Mouse (Mus musculus) lung, postnatal 25 days (tissue): Measurements from ENCODE around the gene Pdzd2.

Source experiments
- DNase-seq: peaks from one replicate; pipeline ENCODE4 v3.0.0; 2022; ENCODE audit warnings: low spot score

The Pdzd2 gene

DNA sequence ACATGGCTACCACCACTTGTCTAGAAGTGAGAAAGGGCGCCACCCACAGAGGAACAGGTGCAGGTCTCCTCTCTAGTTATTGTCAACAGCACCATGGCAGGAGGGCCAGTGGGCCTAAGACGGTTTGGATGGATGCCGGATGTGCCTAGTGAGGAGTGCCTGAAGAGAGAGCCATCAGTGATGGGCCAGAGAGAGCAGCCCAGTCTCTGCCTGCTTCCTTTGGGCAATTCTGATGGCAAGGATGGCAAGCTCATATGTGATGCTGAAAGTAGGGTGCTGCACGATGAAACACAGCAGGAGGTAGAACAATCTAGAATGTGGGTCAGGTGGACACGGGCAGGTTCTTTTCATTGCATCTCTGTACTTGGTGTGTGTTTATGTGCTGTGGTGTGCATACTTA lies 117.0 kb downstream of the Pdzd2 start:
- DNase-seq: no peak

DNA sequence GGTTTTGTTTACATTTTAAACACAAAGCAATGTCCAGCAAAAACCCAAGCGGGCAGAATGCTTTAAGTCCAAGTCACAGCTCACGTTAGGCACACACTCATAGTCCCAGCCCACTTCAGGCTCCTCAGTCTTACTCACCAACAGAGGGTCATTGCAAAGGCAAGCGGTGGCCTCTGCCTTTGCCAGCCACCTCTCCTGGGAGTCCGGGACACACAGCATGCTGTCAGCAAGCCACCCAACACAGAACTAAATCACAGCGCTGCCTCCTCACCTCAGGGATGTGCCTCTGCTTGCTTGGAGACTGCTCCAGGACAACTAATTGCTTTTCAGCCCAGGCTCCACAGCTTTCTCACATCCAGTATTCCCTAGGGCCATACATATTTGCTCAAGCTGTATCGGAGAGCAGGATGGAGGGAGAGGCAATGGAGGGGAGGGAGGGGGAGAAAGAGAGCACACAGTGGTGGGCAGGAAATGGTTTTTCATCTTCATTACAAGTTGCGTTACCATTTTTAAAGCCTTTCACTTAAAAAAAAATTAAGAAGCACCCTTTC lies 117.6 kb downstream of the Pdzd2 start:
- no peak for DNase-seq

DNA sequence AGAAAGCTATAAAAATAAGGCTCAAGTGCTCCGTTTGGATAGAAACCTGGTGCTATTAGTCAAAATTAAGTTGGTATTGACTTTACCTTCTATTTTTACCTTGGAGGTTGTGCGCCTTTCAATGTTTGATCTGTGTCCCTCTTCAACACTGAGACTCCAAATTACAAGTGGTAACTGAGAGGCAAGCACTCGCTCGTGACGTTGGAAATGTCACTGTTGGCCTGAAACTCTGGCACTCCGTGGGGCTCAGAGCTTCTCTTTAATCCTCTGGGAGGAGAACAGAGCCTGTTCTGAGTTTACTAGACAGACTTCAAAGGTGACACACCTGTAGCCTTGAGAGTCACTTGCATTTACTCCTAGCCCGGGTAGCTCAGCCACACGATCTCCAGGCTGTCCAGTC lies 120.5 kb downstream of the Pdzd2 start:
- DNase-seq: no peak

DNA sequence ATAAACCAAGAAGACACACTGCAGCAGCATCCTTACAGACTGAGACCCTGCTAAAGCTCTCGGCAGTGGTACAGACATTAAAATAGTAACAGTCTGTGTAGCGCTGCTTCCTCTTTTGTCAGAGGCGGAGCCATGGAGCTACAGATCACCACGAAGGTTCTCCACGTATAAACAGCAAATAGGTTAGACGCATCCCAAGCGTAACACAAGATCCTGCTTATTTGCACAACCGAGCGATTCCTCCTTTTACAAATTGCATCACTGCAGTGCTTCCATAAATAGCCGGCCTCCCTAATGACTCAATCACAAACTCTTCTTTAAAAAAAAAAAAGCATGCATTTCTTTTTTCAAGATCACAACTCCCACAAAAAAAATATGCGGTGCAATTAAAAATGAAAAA lies 122.1 kb downstream of the Pdzd2 start:
- DNase-seq: no peak

DNA sequence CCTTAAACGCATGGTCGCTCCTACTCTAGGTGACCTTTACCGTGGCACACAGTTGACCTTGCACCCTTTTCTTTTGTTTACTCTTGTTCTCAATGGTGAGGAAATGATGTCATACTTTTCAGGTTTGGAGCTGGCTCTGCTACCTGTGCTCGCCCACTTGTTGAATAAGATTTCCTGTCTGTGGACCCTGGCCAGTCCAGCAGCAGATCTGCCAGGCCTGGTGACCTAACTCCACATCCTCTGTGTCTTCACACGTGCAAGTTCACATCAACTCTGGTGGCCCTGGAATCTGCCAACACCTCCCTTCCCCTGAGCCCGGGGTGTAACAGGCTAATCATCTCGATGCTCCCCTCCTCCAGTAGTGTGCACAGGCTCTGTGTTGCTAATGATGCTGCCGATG lies 122.5 kb downstream of the Pdzd2 start:
- no peak for DNase-seq

DNA sequence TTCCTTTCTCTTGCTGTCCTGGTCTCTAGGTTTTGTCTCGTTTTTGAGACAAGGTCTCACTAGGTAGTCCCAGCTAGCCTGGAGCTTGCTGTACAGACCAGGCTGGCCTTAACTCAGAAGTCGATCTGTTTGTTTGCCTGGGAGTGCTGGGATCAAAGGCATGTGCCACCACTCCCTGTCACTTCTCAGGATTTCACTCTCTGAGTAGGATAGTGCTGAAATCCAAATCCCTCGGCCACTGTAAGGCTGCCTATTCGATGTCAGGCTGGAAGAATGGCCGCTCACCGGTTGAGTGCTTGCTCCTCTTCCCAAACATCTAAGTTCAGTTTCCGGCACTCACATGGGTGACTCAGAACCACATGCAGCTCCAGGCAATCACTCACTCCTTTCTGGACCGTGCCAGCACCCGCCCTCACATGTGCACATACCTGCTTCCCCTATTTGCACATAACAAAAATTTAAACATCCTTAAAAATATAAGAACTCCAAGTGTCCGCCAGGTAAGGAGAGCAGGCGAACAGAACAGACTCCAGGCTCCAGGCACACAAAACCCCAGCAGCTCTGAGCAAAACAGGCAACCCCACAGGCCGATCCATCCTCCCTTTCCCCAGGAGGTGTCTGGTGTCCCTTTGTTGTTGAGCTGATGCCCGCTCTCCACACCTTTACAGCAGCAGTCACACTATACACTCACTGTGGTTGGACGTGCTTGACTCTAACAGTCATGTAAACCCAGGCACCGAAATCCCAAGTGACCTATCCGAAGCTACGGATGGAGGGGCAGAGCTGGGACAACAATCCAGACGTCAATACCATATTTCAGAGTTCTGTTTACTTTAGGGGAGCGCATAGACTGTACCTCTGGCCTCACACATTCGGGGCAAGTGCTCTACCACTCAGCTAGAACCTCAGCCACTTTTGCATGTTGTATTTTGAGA lies 124.5 kb downstream of the Pdzd2 start:
- no peak for DNase-seq

DNA sequence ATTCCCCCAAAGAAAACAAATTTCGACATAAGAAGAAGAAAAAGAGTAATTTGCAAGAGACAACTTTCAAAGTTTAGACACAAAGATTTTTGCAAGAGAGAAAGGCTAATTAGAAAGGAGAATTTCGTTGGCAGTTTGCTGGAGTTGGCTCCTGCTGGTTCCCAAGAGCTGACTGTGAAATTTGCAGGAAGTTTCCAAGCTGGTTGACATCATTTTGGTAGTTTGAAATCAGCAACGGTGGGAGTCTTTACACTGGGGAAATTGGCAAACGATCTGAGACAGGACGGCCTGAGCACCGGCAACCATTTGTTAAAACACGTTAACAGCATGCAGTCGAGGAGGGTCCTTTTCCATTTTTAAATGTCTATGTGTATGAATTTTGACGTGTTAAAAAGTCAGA lies 125.7 kb downstream of the Pdzd2 start:
- no peak for DNase-seq

DNA sequence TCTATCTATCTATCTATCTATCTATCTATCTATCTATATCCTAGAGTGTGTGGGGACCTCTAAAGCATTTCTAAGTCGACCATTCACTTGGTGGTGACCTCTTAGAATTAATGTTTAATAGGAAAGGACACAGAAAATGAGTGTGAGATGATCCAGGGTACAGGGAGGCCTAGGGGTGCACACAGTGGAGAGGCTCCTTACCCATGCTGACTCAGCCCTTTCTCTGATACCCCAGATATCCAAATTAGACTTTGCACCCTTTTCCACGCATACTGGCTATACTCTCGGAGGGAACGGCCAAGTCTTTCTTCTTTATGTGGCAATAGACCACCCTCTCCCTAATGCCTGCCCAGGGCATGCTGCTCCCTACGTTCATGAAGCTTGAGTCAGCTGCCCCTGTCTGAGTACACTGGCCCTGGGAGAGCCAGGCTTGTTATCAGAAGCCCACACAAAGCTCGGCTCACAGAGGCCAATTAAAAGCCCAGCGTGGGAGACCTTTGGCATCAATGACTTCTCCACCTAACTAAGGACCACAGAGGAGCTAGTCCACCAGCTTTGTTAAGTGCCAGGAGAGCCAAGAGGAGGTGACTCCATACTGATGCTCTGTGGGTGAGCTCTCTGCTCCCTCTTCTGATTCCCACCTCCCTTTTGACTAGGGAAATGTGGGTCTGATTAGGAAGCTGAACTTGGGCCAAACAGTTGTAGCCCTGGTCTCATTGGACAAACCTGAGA lies 126.6 kb downstream of the Pdzd2 start:
- no peak for DNase-seq

DNA sequence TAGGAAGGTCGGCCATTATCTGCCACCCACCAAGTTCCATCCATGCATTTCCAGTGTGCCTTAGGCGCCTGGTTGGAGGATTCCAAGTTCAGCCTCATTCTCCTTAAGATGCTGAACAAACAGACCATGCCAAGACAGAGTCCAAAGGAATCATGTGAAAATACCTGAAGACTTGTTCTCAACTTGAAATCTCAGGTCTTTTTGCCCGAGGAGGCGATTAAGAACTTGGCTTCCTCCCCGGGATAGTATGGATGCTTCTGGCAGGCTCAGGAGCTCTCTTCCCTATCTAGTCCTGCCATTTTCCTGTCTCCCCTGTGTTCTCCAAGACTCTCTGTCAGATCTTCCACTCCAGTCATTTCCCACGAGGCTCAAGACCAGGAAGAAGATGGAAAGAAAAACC lies 131.6 kb downstream of the Pdzd2 start:
- no peak for DNase-seq

DNA sequence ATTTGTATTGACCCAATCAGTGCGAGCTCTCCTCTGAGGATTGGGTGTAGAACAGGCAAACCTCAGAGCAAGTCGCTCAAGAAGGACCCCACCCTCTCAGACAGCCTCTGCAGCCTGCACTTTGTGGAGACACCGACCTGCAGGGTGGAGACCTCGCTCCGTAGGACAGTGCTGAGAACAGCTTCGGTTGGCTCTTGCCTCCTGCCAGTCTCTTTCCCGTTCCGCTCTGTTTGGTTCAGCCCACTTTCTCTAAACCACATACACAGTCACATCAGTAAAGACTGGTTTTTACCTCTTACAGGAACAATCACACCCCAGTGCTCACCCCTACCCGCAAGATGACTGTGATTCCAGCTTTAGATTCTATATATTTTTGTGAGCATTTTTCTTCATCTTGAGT lies 133.4 kb downstream of the Pdzd2 start:
- no peak for DNase-seq

DNA sequence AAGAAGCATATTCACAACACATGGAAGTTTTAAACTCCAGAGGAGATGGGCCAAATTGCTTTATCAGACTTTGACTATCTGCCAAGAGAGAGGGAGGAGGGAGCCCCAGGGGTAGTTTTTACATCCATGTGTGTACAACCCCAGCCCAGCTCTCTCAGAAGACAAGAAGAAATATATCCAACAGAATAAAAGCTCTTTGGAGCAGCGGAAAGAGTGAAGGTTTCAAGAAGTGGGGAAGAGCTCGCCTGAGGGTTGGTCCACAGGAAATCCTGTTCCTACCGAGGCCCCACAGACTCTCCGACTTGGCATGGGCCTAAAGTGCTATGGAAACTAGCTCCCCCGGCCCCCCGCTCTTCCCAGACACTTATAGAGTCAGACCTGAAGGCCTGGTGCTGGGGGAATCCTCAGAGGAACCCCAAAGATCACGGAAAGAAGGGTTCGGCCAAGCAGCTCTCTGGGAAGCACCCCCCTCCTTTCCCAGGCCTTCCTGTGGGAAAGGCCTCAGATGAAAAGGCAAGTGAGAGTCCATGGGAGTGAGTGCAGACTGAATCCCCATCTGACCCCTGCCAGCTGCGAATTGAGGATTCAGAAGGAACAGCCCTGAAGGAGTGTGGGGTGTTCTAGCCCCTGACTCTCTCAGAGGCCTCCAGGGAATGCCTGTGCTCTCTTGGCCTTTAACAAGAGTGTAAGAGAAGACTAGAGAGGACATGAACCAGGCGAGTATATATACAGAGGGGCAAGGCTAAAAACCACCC lies 134.3 kb downstream of the Pdzd2 start:
- no peak for DNase-seq

DNA sequence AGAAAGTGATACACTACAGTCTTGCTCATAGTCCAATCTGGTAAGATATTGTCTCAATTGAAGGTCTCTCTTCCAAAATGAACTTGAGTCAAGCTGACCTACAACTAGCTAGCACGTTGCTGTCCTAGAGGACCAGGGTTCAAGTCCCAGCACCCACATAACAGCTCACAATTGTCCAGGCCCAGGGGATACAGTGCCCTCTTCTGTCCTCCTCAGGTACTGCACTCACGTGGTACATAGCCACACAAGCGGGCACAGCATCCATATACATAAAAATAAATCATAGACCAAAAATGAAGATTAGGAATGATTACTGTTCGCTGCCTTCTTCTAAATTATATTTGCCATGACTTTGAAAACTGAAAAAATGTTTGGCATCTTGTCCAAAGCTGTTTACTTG lies 136.1 kb downstream of the Pdzd2 start:
- no peak for DNase-seq

DNA sequence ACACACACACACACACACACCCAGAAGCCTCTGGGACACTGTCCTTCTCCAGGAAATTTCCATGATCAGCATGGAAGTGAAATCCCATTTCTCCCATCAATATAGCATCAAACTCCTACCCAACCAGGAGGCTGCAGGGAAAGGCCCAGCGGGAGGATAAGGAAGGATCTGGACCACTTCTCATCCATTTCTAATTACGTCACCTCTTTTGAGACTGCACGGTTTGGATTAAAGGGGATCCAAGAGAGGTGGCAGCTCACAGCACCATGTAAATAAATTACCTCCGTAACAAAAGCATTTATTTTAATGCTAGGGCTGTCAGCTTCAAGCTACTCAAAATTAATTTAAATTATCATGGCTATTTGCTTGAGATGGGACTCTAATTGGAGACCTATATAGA lies 146.6 kb downstream of the Pdzd2 start:
- DNase-seq: no peak

DNA sequence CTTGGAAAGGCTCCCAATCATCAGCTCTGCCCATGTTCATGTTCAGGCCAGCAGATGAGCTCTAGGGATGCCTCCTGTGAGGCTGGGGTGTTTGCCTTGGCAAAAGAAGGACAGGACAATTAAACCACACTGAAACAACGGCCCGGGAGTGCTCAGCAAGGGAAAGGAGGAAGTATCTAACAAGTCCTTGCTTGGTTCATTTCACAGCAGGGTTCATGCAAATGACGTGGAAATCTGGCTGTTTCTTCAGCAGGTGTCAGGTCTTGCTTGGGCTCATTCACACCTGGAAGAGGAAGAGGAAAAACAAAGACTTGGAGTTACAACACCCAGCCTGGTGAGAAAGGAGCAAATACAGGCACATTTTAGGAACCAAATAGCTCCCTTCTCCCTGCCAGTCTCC lies 147.1 kb downstream of the Pdzd2 start:
- DNase-seq: no peak

DNA sequence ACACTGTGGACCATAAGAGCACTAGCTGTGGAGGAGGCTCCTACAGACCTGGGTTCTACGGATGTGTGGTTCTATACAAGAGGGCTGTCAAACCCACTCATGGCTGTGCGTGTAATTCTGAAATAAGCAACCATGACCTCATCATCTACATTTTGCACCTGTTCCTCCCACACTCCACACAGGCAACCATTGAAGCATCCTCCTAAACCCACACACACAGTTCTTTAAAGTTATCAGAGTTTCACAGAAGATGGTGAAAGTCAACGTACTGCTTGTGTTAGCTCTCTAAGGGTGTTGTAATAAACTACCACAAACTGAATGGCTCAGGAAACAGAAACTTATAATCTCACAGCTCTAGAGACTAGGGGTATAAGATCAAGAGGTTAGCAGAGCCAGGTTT lies 151.1 kb downstream of the Pdzd2 start:
- DNase-seq: no peak

DNA sequence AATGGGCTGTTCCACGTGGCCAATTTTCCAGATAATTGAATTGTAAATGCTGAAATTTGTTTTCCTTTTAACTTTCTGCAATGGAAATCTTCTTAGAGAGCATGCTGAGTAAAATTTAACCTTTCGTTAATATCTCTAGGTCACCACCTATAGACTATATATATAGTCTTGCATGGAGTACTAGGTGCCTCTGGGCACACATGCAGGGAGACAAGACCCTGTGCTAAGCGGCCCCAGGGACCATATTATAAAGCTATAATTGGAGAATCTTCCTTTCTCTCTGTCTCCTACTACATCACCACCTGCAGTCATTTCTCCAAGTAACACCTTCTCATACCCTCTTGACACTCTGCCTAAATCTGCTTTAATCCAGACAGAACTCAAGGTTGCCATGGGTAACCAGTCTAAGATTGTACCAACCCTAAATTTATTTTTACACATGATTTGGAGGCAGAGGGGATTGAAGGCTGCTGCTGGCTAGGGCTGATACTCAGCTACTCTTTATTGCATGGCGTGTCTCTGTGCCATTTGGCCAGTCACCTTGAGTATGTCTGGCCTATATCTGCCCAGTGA lies 152.8 kb downstream of the Pdzd2 start:
- DNase-seq: no peak

DNA sequence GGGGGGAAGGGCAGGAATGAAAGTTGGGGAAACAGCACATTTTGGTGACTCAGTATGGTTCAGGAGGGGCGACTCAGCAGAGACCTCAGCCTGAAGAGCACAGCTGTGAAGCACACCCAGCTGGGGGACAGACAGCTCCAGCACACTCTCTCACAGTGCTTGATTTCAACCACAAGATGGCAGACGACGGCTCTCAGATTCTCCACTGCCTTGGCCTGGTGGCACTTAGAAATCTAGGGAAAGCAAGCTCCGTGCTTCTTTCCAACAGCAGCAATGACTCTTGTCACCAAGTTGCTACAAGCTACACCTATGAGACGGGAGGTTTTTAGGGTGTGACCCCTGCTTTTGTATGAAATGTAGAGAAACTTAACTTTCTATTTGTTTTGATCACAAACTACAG lies 153.6 kb downstream of the Pdzd2 start:
- DNase-seq: peak; percentile 66

DNA sequence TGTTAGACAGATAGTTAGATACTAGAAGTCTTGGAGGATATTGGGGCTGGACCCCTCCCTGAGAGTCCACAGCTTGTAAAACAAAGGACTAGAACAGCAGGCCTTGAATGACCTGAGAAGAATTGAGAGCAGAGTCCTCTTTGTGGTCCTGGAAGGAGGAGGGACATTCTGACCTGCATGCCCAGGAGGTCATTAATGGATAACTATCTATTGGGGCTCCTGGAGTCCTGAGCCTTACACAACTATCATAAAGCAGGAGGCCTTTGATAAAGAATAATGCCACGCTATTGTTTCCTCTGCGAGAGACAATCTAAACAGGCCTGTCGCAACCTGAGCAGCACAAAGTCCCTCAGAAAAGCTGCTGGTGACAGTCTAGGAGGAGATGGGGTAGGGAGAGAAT lies 156.7 kb downstream of the Pdzd2 start:
- no peak for DNase-seq

DNA sequence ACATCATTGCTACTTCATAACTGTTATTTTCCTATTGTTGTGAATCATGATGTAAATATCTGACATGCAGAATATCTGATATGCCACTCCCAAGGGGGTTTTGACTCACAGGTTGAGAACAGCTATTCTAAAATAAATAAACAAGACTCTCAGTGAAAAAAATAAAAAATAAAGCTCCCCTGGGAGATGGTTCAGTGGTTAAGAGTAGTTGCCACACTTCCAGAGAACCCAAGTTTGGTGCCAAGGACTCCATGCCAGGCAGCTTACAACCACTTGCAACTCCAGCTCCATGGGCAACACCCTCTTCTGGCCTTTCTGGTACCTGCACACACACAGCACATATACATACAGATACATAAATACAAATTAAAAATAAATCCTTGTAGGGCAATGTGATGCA lies 157.3 kb downstream of the Pdzd2 start:
- no peak for DNase-seq

DNA sequence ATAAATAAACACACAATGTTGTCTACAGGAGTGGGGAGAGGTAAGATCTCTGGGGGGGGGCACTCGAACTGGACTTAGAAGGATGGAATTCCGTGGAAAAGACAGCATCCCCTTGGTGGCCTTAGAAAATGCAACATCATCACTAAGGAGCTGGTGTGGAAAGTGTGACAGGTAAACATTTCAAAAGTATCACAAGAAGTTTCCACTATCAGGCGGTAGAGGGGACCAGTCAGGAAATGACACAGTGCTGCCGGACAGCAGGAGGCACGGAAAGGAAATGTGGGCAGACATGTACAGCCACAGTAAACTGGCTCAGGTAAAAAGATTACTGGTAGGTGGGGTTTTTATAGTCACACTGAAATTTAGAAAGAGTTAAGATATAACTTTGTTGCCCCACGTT lies 160.5 kb downstream of the Pdzd2 start:
- no peak for DNase-seq

DNA sequence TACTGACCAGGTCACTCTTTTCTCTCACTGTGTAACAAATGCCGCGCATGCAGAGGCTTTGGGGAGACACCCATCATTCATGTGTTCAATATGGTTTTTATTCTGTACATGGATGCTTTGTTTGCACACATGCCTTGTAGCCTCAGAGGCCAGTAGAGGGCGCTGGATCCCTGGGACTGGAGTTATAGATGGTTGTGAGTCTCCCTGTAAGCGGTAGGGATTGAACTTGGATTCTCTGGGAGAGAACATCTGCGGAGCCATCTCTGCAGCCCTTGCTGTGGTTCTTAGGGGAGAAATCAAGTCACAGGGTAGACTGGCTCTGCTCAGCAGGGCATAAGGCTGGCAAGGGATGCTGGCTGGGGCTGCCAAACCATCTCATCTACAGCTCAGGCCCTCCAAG lies 161.4 kb downstream of the Pdzd2 start:
- DNase-seq: peak; percentile 35

DNA sequence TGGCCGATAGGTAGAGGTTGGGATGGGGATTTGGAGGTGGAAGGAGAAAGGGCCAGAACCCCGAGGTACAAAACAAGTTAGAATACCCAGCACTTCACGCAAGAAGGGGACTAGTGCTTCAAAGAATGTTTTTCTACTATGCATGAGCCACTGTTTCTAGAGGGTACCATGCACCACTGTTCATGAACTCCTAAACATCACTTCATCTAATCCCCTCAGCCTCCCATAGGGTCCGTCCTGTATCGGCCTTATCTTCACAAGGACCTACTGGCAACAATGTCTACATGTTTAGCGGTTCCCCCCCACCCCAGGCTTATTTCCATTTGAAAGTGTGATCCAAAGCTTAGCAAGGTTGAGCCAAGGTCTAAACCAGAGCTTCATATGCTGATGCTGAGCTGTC lies 162.0 kb downstream of the Pdzd2 start:
- no peak for DNase-seq
